ENCODE assay signal across 22 mouse cellular contexts in the genomic region with DNA sequence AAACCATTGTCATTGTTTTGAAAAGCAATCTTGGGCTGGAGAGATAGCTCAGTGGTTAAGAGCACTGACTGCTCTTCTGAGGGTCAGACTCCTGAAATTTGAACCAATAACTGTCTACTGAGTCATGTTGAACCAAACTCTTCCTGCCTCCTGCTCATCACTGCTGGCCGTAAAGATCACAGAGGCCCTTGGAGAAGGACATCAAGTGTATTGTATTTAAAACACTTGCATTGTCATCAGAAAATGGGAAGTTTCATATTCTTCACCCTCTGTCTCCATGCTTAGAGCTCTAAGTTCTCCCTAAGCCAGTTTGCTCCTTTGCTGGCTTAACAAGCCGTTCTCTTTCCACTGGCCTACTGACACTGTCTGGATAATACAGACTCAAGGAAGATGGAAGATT. TPM values are rescaled to one million over a fixed set of nuclear protein-coding genes. Genes with fewer than 3 reads are reported as not detected.
"Had no signal": no experiment of that assay in that cellular context is flagged by ENCODE, and none has a peak within 500 bp of the region (broad histone marks: within the 10 kb centered on the region; RNA-seq: fewer than 3 reads in every experiment).

No protein-coding gene starts in this region.

- H3K27me3 ChIP-seq: limb, embryonic 12.5 days; limb, embryonic 15.5 days; stomach, embryonic 15.5 days had no signal

- ATAC-seq: lung, postnatal 0 days had no signal

- H3K36me3 ChIP-seq: limb, embryonic 12.5 days; limb, embryonic 15.5 days; stomach, embryonic 15.5 days had no signal

- H3K4me1 ChIP-seq: limb, embryonic 12.5 days; limb, embryonic 15.5 days; stomach, embryonic 15.5 days had no signal

- H3K4me3 ChIP-seq: limb, embryonic 12.5 days; limb, embryonic 15.5 days; stomach, embryonic 15.5 days had no signal

- H3K4me2 ChIP-seq: limb, embryonic 12.5 days; limb, embryonic 15.5 days; liver, embryonic 11.5 days; lung, embryonic 14.5 days; midbrain, embryonic 11.5 days; stomach, embryonic 15.5 days had no signal

- DNase-seq: kidney, adult 11 months; kidney, adult 9 months; kidney, postnatal 14 days; kidney, postnatal 4 days; left cerebral cortex, postnatal 4 days; lung, embryonic 14.5 days; midbrain, embryonic 14.5 days; right cerebral cortex, adult 18-20 months; right cerebral cortex, postnatal 25 days; spleen, adult 18-20 months; thymus, postnatal 25 days had no signal

- H3K9me3 ChIP-seq: limb, embryonic 12.5 days; limb, embryonic 15.5 days; stomach, embryonic 15.5 days had no signal

- H3K9ac ChIP-seq: limb, embryonic 12.5 days; limb, embryonic 15.5 days; liver, embryonic 14.5 days; liver, postnatal 0 days; lung, embryonic 14.5 days; stomach, embryonic 15.5 days had no signal

- H3K27ac ChIP-seq: limb, embryonic 12.5 days; limb, embryonic 15.5 days; liver, embryonic 14.5 days; stomach, embryonic 15.5 days had no signal

RNA-seq across cellular contexts. Expression of a gene that starts 11.4 kb away (rescaled TPM):
- total RNA-seq: megakaryocyte-erythroid progenitor cell, adult 5-6 weeks had no signal
- polyA plus RNA-seq: kidney, embryonic 16.5 days; limb, embryonic 15.5 days; lung, embryonic 14.5 days; midbrain, embryonic 11.5 days; neural tube, embryonic 11.5 days; stomach, embryonic 15.5 days had no signal

RNA-seq across cellular contexts. Expression of a gene that starts 49.4 kb away (rescaled TPM):
- total RNA-seq: megakaryocyte-erythroid progenitor cell, adult 5-6 weeks had no signal
- polyA plus RNA-seq: liver, postnatal 0 days had no signal
